Mouse (Mus musculus) embryo, embryonic 11.5 days (tissue): ENCODE measurements around the gene Rps8.
"Not testable (repeated sequence)": the region's sequence is repeated elsewhere in the genome, so short reads cannot be mapped to it uniquely, and the experiment has no call there.

Source experiments
- DNase-seq: peaks from one replicate; pipeline ENCODE4 v3.0.0-alpha.2; 2012; ENCODE audit warnings: low read depth, low spot score

Rps8 gene

GRCm38 (mm10) chr4:117155792-117156355 is at the start of gene Rps8:
TSS of gene Rps8 (minus strand) at chr4:117156243.
- DNase-seq, result peak; percentile 82

- DNase-seq, result no peak
These were observed 46.9 kb upstream of the Rps8 start for GRCm38 (mm10) chr4:117202992-117203354.

- peak; percentile 71 for DNase-seq
These were observed 46.3 kb upstream of the Rps8 start for GRCm38 (mm10) chr4:117202046-117202991.

- no peak for DNase-seq
These were observed 35.8 kb upstream of the Rps8 start for GRCm38 (mm10) chr4:117191804-117192203.

GRCm38 (mm10) chr4:117190660-117191059 is 34.6 kb upstream of the Rps8 start:
- DNase-seq, result no peak

- DNase-seq, result peak; percentile 75
These were observed 34.0 kb upstream of the Rps8 start for GRCm38 (mm10) chr4:117189856-117190543.

GRCm38 (mm10) chr4:117189382-117189855 is 33.4 kb upstream of the Rps8 start:
- peak; percentile 85 for DNase-seq

- DNase-seq, result no peak
These were observed 32.9 kb upstream of the Rps8 start for GRCm38 (mm10) chr4:117188969-117189368.

GRCm38 (mm10) chr4:117182759-117183096 is 26.7 kb upstream of the Rps8 start:
- DNase-seq, result not testable (repeated sequence)

- peak; percentile 84 for DNase-seq
These were observed 26.1 kb upstream of the Rps8 start, which contains the start of gene Kif2c for GRCm38 (mm10) chr4:117181863-117182758. TSS of gene Kif2c (minus strand) at chr4:117182639.

- DNase-seq, result no peak
These were observed 13.9 kb upstream of the Rps8 start for GRCm38 (mm10) chr4:117169936-117170335.

GRCm38 (mm10) chr4:117161183-117161582 is 5.1 kb upstream of the Rps8 start:
- DNase-seq, result no peak

- DNase-seq, result no peak
These were observed 3.6 kb upstream of the Rps8 start for GRCm38 (mm10) chr4:117159666-117160065.

- DNase-seq, result no peak
These were observed 329 bp upstream of the Rps8 start for GRCm38 (mm10) chr4:117156372-117156771.

GRCm38 (mm10) chr4:117155020-117155791 is 837 bp downstream of the Rps8 start:
- DNase-seq, result no peak

- DNase-seq, result no peak
These were observed 3.3 kb downstream of the Rps8 start for GRCm38 (mm10) chr4:117152714-117153113.

GRCm38 (mm10) chr4:117151416-117151815 is 4.6 kb downstream of the Rps8 start:
- no peak for DNase-seq

GRCm38 (mm10) chr4:117150212-117150733 is 5.8 kb downstream of the Rps8 start:
- DNase-seq, result no peak

- DNase-seq, result no peak
These were observed 6.5 kb downstream of the Rps8 start for GRCm38 (mm10) chr4:117149291-117150211.
